Mouse (Mus musculus): ENCODE measurements around the gene Rnf187. TPM values are rescaled to one million over a fixed set of nuclear protein-coding genes. Genes with fewer than 3 reads are reported as not detected.
"Not testable (repeated sequence)": the region's sequence is repeated elsewhere in the genome, so short reads cannot be mapped to it uniquely, and the experiment has no call there.

Rnf187 gene
- total and polyA plus RNA-seq, 3 experiments: 280 to 3,830 (median 337) TPM

DNA sequence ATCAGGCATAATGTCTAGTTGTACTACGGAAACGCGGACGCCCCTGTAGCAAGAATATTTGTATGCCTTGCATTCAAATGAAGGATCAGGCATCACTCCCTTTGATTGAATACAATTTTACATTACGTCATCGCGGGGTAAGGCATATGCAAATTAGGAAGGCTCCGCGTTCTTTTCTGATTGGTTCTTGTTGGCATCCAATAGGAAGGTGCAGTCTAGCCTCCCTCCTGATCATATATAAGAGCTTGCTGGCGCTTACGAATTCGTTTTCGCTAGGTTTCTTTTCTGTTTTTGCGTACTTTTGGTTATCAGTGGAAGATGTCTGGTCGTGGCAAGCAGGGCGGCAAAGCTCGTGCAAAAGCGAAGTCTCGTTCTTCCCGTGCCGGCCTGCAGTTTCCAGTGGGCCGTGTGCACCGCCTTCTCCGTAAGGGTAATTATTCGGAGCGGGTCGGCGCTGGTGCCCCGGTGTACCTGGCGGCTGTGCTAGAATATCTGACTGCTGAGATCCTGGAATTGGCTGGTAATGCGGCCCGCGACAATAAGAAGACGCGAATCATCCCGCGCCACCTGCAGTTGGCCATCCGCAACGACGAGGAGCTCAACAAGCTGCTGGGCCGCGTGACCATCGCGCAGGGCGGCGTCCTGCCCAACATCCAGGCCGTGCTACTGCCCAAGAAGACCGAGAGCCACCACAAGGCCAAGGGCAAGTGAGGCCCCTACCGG is 15.9 kb upstream of the Rnf187 start, which contains the start of the genes Hist3h2a and Trim17 (continued):
- TF ChIP-seq TCF12 (IDR thresholded peaks at IDR 0.05; ENCODE audit: low read depth, low read length) (peak; percentile 90), CHD2 (IDR thresholded peaks at IDR 0.05; ENCODE audit: low read length) (peak; percentile 87)

DNA sequence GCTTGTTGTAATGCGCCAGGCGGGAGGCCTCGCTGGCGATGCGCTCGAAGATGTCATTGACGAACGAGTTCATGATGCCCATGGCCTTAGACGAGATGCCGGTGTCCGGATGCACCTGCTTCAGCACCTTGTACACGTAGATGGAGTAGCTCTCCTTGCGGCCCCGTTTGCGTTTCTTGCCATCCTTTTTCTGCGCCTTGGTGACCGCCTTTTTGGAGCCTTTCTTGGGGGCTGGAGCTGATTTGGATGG is 15.4 kb upstream of the Rnf187 start:
- Histone ChIP-seq H3K4me1 (ENCODE audit: control insufficient read depth in 1 of 2, insufficient read depth in 2 of 2, low read length in 2 of 2) (peaks cover 5 to 16% of the 10 kb centered on the region in 2 experiments; a peak in 3 of 4 replicates), H3K4me3 (ENCODE audit: control insufficient read depth in 1 of 2, insufficient read depth in 1 of 2, low read depth in 2 of 2, low read length in 2 of 2) (peak overlapping the region; percentile 12 to 60; a peak in 3 of 4 replicates), H3K36me3 (ENCODE audit: control insufficient read depth in 1 of 2, insufficient read depth in 2 of 2, low read length in 2 of 2) (peaks cover 0 to 14% of the 10 kb centered on the region in 2 experiments; a peak in 2 of 4 replicates), H3K9ac (ENCODE audit: control insufficient read depth, low read depth, low read length, poor library complexity, severe bottlenecking) (peak overlapping the region; percentile 71), H3K79me2 (ENCODE audit: control insufficient read depth, insufficient read depth, low read length, poor library complexity) (peaks cover 11% of the 10 kb centered on the region), H3K27ac (ENCODE audit: control insufficient read depth, low read depth, low read length) (peak overlapping the region; percentile 80)
- DNase-seq (ENCODE audit: low read depth, low spot score); H3K9me3 ChIP-seq (replicated peaks; ENCODE audit: insufficient read depth, low read length); H3K27me3 ChIP-seq (ENCODE audit: control insufficient read depth in 1 of 2, insufficient read depth in 2 of 2, low read length in 2 of 2): not testable (repeated sequence)

DNA sequence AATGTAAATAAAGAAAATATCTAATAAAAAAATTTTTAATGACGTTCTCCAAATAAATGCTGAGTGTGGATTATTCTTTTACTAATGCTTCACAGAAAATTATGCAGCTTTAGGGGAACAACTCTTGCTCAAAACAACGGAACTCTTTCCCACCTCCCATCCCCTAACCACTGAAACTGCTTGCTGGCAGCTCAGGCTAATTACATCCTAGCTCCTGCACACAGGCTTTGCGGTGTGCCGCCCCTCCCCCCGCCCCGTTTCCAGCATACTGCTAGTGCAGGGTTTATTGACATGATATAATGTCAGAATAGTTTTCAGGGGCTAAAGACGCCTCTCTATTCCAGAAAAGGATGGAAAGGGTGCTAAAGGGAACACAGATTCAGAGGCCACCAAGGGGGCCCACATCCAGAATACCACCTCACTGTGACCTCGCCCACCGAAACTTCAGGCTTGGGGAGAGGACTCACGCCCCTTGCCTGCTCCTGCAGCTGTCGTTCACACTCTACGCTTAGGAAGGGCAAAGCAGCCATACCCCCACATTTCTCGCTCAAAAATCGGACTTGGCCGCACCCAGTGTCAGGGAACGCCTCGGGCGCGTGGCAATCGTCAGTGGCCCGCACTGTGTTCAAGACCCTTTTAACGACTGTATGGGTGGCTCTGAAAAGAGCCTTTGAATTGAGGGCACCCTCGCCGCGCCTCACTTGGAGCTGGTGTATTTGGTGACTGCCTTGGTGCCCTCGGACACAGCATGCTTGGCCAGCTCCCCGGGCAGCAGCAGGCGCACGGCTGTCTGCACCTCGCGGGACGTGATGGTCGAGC is 14.8 kb upstream of the Rnf187 start:
- Histone ChIP-seq H3K36me3 (ENCODE audit: control insufficient read depth in 1 of 2, insufficient read depth in 2 of 2, low read length in 2 of 2) (peaks cover 0 to 14% of the 10 kb centered on the region in 2 experiments; a peak in 2 of 4 replicates), H3K9ac (ENCODE audit: control insufficient read depth, low read depth, low read length, poor library complexity, severe bottlenecking) (peak overlapping the region; percentile 83), H3K4me3 (ENCODE audit: control insufficient read depth in 1 of 2, insufficient read depth in 1 of 2, low read depth in 2 of 2, low read length in 2 of 2) (peak overlapping the region; percentile 60 to 63), H3K9me3 (replicated peaks; ENCODE audit: insufficient read depth, low read length) (no peaks in the 10 kb centered on the region), H3K27ac (ENCODE audit: control insufficient read depth, low read depth, low read length) (peak overlapping the region; percentile 66), H3K27me3 (ENCODE audit: control insufficient read depth in 1 of 2, insufficient read depth in 2 of 2, low read length in 2 of 2) (peaks cover 0 to 3% of the 10 kb centered on the region in 2 experiments; a peak in 2 of 4 replicates), H3K4me1 (ENCODE audit: control insufficient read depth in 1 of 2, insufficient read depth in 2 of 2, low read length in 2 of 2) (peaks cover 5 to 16% of the 10 kb centered on the region in 2 experiments; a peak in 3 of 4 replicates), H3K79me2 (ENCODE audit: control insufficient read depth, insufficient read depth, low read length, poor library complexity) (peaks cover 11% of the 10 kb centered on the region)
- DNase-seq (ENCODE audit: low read depth, low spot score): peak; percentile 80
- TF ChIP-seq KAT2A (conservative IDR thresholded peaks at IDR 0.05; ENCODE audit: low read depth, low read length) (no peak), TCF12 (IDR thresholded peaks at IDR 0.05; ENCODE audit: low read depth, low read length) (no peak), UBTF (IDR thresholded peaks at IDR 0.05; ENCODE audit: borderline replicate concordance, insufficient read depth, low read depth, low read length) (no peak), EP300 (IDR thresholded peaks at IDR 0.05; ENCODE audit: low read depth in 1 of 2, low read length in 2 of 2) (no peak), ZNF384 (IDR thresholded peaks at IDR 0.05; ENCODE audit: low read depth, low read length) (no peak), ETS1 (IDR thresholded peaks at IDR 0.05; ENCODE audit: low read depth, low read length) (peak; percentile 39; the same call in 1 of the 2 replicates), POLR2A (IDR thresholded peaks at IDR 0.05; ENCODE audit: control insufficient read depth in 1 of 2, insufficient read depth in 1 of 2, low read depth in 1 of 2, low read length in 2 of 2, poor library complexity in 1 of 2) (peak in 1 of 2 experiments; percentile 59; a peak in 1 of 4 replicates), CTCF (IDR thresholded peaks at IDR 0.05 in 2 of 3, conservative IDR thresholded peaks at IDR 0.05 in 1 of 3; ENCODE audit: control insufficient read depth in 1 of 3, insufficient read depth in 1 of 3, low read depth in 2 of 3, low read length in 3 of 3, poor library complexity in 1 of 3, severe bottlenecking in 1 of 3) (no peak), TBP (IDR thresholded peaks at IDR 0.05; ENCODE audit: low read depth, low read length) (0 out of 2 replicates have a peak, but pooled peaks have one; percentile 28), RAD21 (IDR thresholded peaks at IDR 0.05; ENCODE audit: low read depth, low read length) (no peak), MEF2A (IDR thresholded peaks at IDR 0.05; ENCODE audit: extremely low read depth, insufficient replicate concordance, low read depth, low read length, poor library complexity, severe bottlenecking) (no peak), MXI1 (IDR thresholded peaks at IDR 0.05; ENCODE audit: low read depth, low read length) (peak; percentile 35; the same call in 1 of the 2 replicates), RCOR1 (IDR thresholded peaks at IDR 0.05; ENCODE audit: low read depth, low read length) (no peak), CHD1 (IDR thresholded peaks at IDR 0.05; ENCODE audit: low read depth, low read length) (peak; percentile 80; the same call in 1 of the 2 replicates), ZMIZ1 (IDR thresholded peaks at IDR 0.05; ENCODE audit: low read depth, low read length) (no peak)

Data from MEL (cell line).